ENCODE assay signal across 14 mouse cellular contexts in genomic region chr11:101679907-101680306, GRCm38 (mm10). TPM values are rescaled to one million over a fixed set of nuclear protein-coding genes. Genes with fewer than 3 reads are reported as not detected.
DNase-seq lines count a peak whose midpoint lies in the region; ATAC-seq lines count a peak whose summit lies in the region.
"Had no signal": no experiment of that assay in that cellular context is flagged by ENCODE, and none has a peak within 500 bp of the region (broad histone marks: within the 10 kb centered on the region; RNA-seq: fewer than 3 reads in every experiment).

No protein-coding gene starts in this region.

- H3K9ac ChIP-seq in forebrain, embryonic 12.5 days = no peak overlapping the region
- no peak overlapping the region for H3K9ac ChIP-seq in forebrain, embryonic 11.5 days (ENCODE audit: low read length)
- no peak overlapping the region for H3K9ac ChIP-seq in heart, embryonic 13.5 days

- no peak overlapping the region for H3K4me3 ChIP-seq in forebrain, embryonic 12.5 days (replicated peaks)
- no peak overlapping the region for H3K4me3 ChIP-seq in forebrain, embryonic 11.5 days (ENCODE audit: low read depth, low read length)
- H3K4me3 ChIP-seq in heart, embryonic 13.5 days = no peak overlapping the region
- H3K4me3 ChIP-seq: left cerebral cortex, adult 2 months had no signal

- no peaks in the 10 kb centered on the region for H3K9me3 ChIP-seq in forebrain, embryonic 12.5 days
- H3K9me3 ChIP-seq in forebrain, embryonic 11.5 days (ENCODE audit: control insufficient read depth, low read length) = no peaks in the 10 kb centered on the region
- H3K9me3 ChIP-seq in heart, embryonic 13.5 days = no peaks in the 10 kb centered on the region

- ATAC-seq in forebrain, embryonic 12.5 days (ENCODE audit: low FRiP score) = no peak
- ATAC-seq in forebrain, embryonic 11.5 days (replicated peaks; ENCODE audit: low FRiP score) = no peak
- ATAC-seq in heart, embryonic 13.5 days (ENCODE audit: extremely low read depth, insufficient number of reproducible peaks, low FRiP score, low TSS enrichment) = no peak
- ATAC-seq: intestine, postnatal 0 days had no signal

- 60% methylated on average over 5 of the region's 7 CpGs for WGBS in forebrain, embryonic 12.5 days
- WGBS in forebrain, embryonic 11.5 days = 49% methylated on average over 5 of the region's 7 CpGs
- 33% methylated on average over 7 of the region's 7 CpGs for WGBS in heart, embryonic 13.5 days

- H3K4me2 ChIP-seq in forebrain, embryonic 12.5 days = no peak overlapping the region
- H3K4me2 ChIP-seq in forebrain, embryonic 11.5 days (ENCODE audit: low read depth, low read length, severe bottlenecking) = no peak overlapping the region
- H3K4me2 ChIP-seq in heart, embryonic 13.5 days = no peak overlapping the region
- H3K4me2 ChIP-seq: liver, embryonic 11.5 days had no signal

- 0 out of 2 replicates have a peak overlapping the region, but pooled peaks have one; percentile 79 for H3K27ac ChIP-seq in forebrain, embryonic 12.5 days
- no peak overlapping the region for H3K27ac ChIP-seq in forebrain, embryonic 11.5 days (ENCODE audit: low read depth, low read length)
- peak overlapping the region; percentile 63; the same call in 1 of the 2 replicates for H3K27ac ChIP-seq in heart, embryonic 13.5 days (replicated peaks)
- H3K27ac ChIP-seq: left cerebral cortex, adult 2 months had no signal

- intact Hi-C loops in gastrocnemius, postnatal 14 days (cut with DNase I; ENCODE audit: low total_unique reads) = no loop called here

- H3K4me1 ChIP-seq in forebrain, embryonic 12.5 days = peaks cover 15% of the 10 kb centered on the region
- H3K4me1 ChIP-seq in forebrain, embryonic 11.5 days (replicated peaks; ENCODE audit: control insufficient read depth, insufficient read depth, low read length) = no peaks in the 10 kb centered on the region
- peaks cover 9% of the 10 kb centered on the region for H3K4me1 ChIP-seq in heart, embryonic 13.5 days

- H3K36me3 ChIP-seq in forebrain, embryonic 12.5 days (replicated peaks) = no peaks in the 10 kb centered on the region
- no peaks in the 10 kb centered on the region for H3K36me3 ChIP-seq in forebrain, embryonic 11.5 days (ENCODE audit: control insufficient read depth, insufficient read depth, low read length)
- no peaks in the 10 kb centered on the region for H3K36me3 ChIP-seq in heart, embryonic 13.5 days

- DNase-seq in forebrain, embryonic 11.5 days (ENCODE audit: low spot score) = no peak
- DNase-seq in ES-CJ7 (ENCODE audit: low read depth, low spot score) = peak; percentile 56
- DNase-seq in kidney, postnatal 36 days = peak; percentile 57 to 77
- DNase-seq in spleen, postnatal 36 days (ENCODE audit: low spot score in 2 of 2) = no peak
- DNase-seq in gastrocnemius, postnatal 14 days = no peak
- DNase-seq in thymus, postnatal 0 days (ENCODE audit: low spot score) = no peak
- DNase-seq: adrenal gland, postnatal 10 days; cerebellum, adult 2 months; right cerebral cortex, postnatal 14 days had no signal

- no peaks in the 10 kb centered on the region for H3K27me3 ChIP-seq in forebrain, embryonic 12.5 days
- no peaks in the 10 kb centered on the region for H3K27me3 ChIP-seq in forebrain, embryonic 11.5 days (ENCODE audit: control insufficient read depth, insufficient read depth, low read length)
- H3K27me3 ChIP-seq in heart, embryonic 13.5 days (replicated peaks) = no peaks in the 10 kb centered on the region

RNA-seq across cellular contexts. Expression of gene Arl4d, which starts 14.6 kb away (rescaled TPM):
- 16.2 and 24.1 TPM in 2 replicates for polyA plus RNA-seq in forebrain, embryonic 12.5 days (2016; fragmentation: Nextera tagmentation; extraction: Ambion mirVana)
- polyA plus RNA-seq in forebrain, embryonic 11.5 days (2014; fragmentation: Nextera tagmentation; extraction: Ambion mirVana) = 8.0 and 10.6 TPM in 2 replicates
- 8.7 and 9.1 TPM in 2 replicates for polyA plus RNA-seq in heart, embryonic 13.5 days (2015; fragmentation: Nextera tagmentation; extraction: Ambion mirVana)
- total RNA-seq in gastrocnemius, postnatal 14 days (2021) = 10 to 100 TPM in 1 of 2 experiments, 1 to 10 TPM in 1; 7.1 to 10.7 TPM
- 3.0 and 3.1 TPM in 2 replicates for polyA plus RNA-seq in thymus, postnatal 0 days (2015; fragmentation: Nextera tagmentation; extraction: Ambion mirVana)

RNA-seq across cellular contexts. Expression of gene Dhx8, which starts 52.8 kb away (rescaled TPM):
- 45.6 and 46.8 TPM in 2 replicates for polyA plus RNA-seq in forebrain, embryonic 12.5 days (2016; fragmentation: Nextera tagmentation; extraction: Ambion mirVana)
- polyA plus RNA-seq in forebrain, embryonic 11.5 days (2014; fragmentation: Nextera tagmentation; extraction: Ambion mirVana) = 43.6 and 46.4 TPM in 2 replicates
- polyA plus RNA-seq in heart, embryonic 13.5 days (2015; fragmentation: Nextera tagmentation; extraction: Ambion mirVana) = 18.8 and 20.1 TPM in 2 replicates
- 10 to 100 TPM; 12.7 to 13.6 TPM for total RNA-seq in gastrocnemius, postnatal 14 days (2021)
- polyA plus RNA-seq in thymus, postnatal 0 days (2015; fragmentation: Nextera tagmentation; extraction: Ambion mirVana) = 42.9 and 53.5 TPM in 2 replicates

RNA-seq across cellular contexts. Expression of gene Rdm1, which starts 52.9 kb away (rescaled TPM):
- polyA plus RNA-seq in forebrain, embryonic 12.5 days (2016; fragmentation: Nextera tagmentation; extraction: Ambion mirVana) = 50.9 and 58.5 TPM in 2 replicates
- 45.6 and 50.7 TPM in 2 replicates for polyA plus RNA-seq in forebrain, embryonic 11.5 days (2014; fragmentation: Nextera tagmentation; extraction: Ambion mirVana)
- 31.8 and 37.0 TPM in 2 replicates for polyA plus RNA-seq in heart, embryonic 13.5 days (2015; fragmentation: Nextera tagmentation; extraction: Ambion mirVana)
- 10 to 100 TPM; 18.0 to 19.8 TPM for total RNA-seq in gastrocnemius, postnatal 14 days (2021)
- polyA plus RNA-seq in thymus, postnatal 0 days (2015; fragmentation: Nextera tagmentation; extraction: Ambion mirVana) = 44.5 and 46.0 TPM in 2 replicates

Comparison
In these comparisons a context has a peak if more than half of its experiments do, and no peak if none do; other contexts are left out.
1. DNase-seq: peak in ES-CJ7 (single experiment) and kidney, postnatal 36 days (2 of 2); none in forebrain, embryonic 11.5 days (single experiment), spleen, postnatal 36 days (0 of 2), gastrocnemius, postnatal 14 days (single experiment) and thymus, postnatal 0 days (single experiment).